Mouse (Mus musculus) small intestine, adult 2 months (tissue): ENCODE results near the gene Gm10300.

Experiments
- CTCF ChIP-seq: fragments of 200-500 bp; IDR thresholded peaks from 2 replicates; pipeline ENCODE4 v1.5.1; 2012; ENCODE audit warnings: low read depth, mild to moderate bottlenecking, control low read depth, inconsistent platforms, low read length, moderate library complexity, mixed read lengths; ENCODE audit not compliant: insufficient replicate concordance, insufficient read length; ENCODE audit errors: extremely low read depth
- POLR2A ChIP-seq: fragments of 200-500 bp; IDR thresholded peaks from 2 replicates; pipeline ENCODE4 v1.6.1; 2012; ENCODE audit warnings: low read depth, mild to moderate bottlenecking, control low read depth, inconsistent platforms, low read length, moderate library complexity

DNA sequence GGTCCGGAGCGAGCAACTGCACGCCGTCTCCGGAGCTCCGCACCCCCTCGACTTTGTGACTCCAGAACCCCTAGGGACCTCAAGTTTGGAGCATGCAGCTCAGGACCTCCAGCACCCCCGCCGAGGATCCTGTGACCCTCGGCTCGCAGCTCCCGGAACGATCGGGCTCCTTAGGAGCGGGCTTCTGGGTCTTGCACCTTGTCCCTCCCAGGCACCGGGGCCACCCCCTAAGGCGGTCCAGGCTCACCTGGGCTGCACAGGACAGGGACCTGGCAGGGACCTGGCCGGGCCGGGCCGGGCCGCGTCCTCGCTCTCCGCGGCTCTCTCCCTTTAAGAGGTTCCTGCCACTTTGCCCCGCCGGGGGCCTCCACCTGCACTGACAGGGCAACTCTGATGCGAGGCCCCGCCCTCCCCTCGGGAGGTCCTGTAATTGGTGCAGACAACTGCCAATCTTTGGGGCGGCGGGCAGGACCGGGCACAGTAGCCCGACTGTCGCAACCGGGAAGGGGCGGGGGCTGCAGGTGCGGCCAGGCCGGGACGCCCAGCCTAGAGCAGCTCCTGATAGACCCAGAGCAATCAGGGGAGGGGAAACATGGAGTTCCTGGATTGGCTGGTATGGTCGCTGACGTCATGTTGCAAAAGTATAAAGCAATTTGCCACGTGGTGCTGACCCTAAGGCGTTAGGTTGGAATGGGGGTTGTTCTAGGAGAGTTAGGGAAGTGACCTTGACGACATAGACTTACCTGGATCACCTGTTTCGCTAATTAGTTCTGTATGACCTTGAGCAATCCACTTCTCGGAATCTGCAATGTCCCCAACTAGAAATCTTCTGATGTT, 654 bp downstream of the Gm10300 start, which contains the start of gene Epb41:
- TF ChIP-seq POLR2A (peak; percentile 80; the same call in 1 of the 2 replicates), CTCF (no peak)
